Mouse (Mus musculus) heart, adult 11 months (tissue): Measurements from ENCODE around the gene Nup62cl.

Experiments
- DNase-seq: peaks from one replicate; pipeline ENCODE4 v3.0.0; 2022

The Nup62cl gene

GRCm38 (mm10) chrX:140062135-140062975 is at the start of gene Nup62cl, which contains the start of gene Pih1h3b:
Gene Nup62cl (minus strand): TSS chrX:140062712.
Gene Pih1h3b (plus strand): TSS chrX:140062879.
- DNase-seq: peak; percentile 91

GRCm38 (mm10) chrX:140094066-140094465 is 31.6 kb upstream of the Nup62cl start:
- no peak for DNase-seq

- DNase-seq: no peak
Observed at GRCm38 (mm10) chrX:140082535-140082934, 20.0 kb upstream of the Nup62cl start.

- DNase-seq: no peak
Observed at GRCm38 (mm10) chrX:140060886-140061874, 1.3 kb downstream of the Nup62cl start.

- no peak for DNase-seq
Observed at GRCm38 (mm10) chrX:139998691-139999065, 63.8 kb downstream of the Nup62cl start.

GRCm38 (mm10) chrX:139997740-139998690 is 64.5 kb downstream of the Nup62cl start, which contains the start of gene Rbm41:
Gene Rbm41 (minus strand): TSS chrX:139998595.
- DNase-seq: peak; percentile 95

- no peak for DNase-seq
Observed at GRCm38 (mm10) chrX:139982115-139982514, 80.4 kb downstream of the Nup62cl start.
